Mouse (Mus musculus) urinary bladder, postnatal 36 days (tissue): ENCODE measurements around the gene Npc2.

Experiments used
- DNase-seq, 2 experiments: peaks; one replicate each; pipeline ENCODE4 v3.0.0; 2022; ENCODE audit warnings: low spot score in 2 of 2, mixed read lengths in 1 of 2

Npc2 gene

DNA sequence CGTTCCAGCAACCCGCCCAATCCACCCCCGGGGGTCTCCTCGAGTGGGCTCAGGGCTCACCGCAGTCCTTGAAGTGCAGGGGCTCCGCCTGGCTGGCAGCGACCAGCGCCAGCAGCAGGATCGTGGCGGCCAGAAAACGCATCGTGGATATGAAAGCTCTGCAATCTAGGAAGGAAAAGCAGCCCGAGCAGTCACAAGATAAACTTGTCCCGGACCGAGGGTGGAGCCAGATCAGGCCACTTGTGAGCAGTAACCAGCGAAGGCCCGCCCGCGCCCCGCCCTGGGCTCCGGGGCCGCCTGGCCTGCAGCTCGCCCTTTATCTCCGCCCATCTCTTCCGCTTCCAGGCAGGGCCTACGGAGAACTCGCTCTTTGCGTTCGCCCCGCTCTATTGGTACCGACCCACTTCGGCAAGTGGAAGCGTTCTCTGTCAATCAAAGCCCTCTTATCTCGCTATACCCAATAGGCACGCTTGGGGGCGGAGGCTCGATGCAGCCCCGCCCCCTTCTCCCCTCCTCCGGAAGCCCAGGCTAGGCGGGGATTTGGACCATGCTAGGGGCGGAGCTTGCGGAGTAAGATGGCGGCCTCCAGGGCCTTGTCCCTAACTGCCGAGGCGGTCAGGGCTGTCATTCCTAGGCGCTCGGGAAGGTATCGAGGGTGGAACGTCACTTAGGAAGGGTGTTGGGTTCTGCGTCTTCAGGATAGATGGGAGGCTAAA is at the start of gene Npc2, which contains the start of gene Isca2:
Npc2 (minus strand) TSS at position 427 of the 716 bp plus-strand sequence.
Isca2 (plus strand) TSS at position 526 of the 716 bp plus-strand sequence.
- peak; percentile 96 to 98 for DNase-seq

- no peak for DNase-seq
Observed at GRCm38 (mm10) chr12:84819236-84820168, 46.5 kb upstream of the Npc2 start.

- DNase-seq, result no peak
Observed at GRCm38 (mm10) chr12:84818496-84818895, 45.5 kb upstream of the Npc2 start.

GRCm38 (mm10) chr12:84814663-84815325 is 41.8 kb upstream of the Npc2 start:
- DNase-seq, result no peak

DNA sequence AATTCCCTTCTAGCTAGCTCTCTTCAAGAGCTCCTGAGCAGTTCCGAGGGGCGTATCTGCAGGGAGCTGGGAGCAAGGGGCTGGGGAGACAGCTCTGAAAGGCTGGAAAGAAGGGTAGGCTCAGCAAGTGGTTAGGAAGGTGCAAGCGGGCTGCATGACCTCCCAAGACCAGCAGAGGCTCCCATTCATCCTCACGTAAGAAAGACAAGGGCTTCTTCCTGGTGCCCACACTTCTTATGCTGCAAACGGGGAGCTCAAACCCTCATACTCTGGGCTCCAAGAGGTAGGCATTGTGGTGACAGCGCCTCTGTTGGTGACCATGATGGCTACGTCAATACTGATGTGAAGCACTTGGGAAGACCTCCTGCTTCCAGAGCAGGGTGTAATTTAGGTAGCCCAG is 40.8 kb upstream of the Npc2 start:
- DNase-seq, result no peak

- DNase-seq, result no peak
Observed at GRCm38 (mm10) chr12:84812004-84812403, 39.1 kb upstream of the Npc2 start.

- DNase-seq, result no peak
Observed at GRCm38 (mm10) chr12:84811510-84811909, 38.6 kb upstream of the Npc2 start.

GRCm38 (mm10) chr12:84810810-84811209 is 37.9 kb upstream of the Npc2 start:
- no peak for DNase-seq

DNA sequence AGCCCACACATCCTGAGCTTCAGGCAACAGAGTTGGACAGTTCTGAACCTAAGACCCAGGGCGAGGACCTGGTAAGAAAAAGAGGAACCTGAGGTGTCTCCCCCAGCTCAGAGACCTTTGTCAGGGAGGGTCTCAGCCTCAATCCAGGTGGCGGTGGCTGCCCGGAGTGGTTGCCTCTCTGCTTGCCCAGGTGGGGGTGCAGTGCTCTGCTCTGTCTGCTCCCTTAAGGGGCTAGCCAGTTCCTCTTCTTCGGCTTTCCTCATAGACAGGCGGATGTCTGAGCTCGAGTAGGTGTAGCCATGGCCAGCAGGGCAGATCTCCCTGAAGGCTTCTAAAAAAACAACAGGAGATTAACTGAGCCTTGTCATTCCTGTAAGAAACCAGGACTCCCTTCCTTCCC is 36.1 kb upstream of the Npc2 start:
- no peak for DNase-seq

GRCm38 (mm10) chr12:84807351-84807750 is 34.4 kb upstream of the Npc2 start:
- no peak for DNase-seq

DNA sequence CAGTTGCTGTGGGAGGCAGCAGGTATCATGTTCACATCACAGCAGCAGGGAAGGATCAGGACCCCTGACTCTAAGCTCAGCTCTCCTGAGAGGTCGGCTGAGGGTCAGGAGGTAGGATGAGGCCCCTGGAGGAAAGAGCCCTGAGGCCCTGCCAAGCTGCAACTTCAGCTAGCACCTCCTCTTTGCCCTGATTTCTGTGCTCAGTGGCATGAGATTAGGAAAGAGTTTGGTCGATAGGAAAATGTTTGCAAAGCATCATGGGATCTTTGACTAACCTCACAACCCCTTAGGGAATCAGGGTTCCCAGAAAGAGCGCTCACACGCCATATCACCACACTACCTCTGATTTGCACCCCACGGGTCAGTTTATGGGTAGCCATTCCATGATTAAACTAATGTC is 33.8 kb upstream of the Npc2 start:
- DNase-seq, result no peak

DNA sequence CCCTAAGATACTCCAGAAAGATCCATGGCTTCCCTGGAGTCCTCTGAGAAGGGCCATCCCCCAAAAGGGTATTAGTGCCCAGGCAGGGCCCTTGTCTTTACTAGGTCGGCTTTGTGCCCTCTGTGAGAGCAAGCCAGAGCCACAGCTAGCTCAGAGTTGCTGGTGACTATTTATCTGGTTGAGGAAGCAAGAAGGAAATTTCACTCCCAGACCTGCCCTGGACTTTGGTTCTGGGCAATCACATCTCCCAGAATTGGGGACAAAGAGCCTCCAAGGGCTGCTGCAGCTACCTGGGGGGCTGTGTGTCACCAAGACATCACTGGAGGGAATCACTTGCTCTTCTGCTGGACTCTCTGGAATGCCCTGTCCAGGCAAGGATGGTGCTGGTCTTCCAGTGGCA is 33.1 kb upstream of the Npc2 start:
- no peak for DNase-seq

- DNase-seq, result no peak
Observed at GRCm38 (mm10) chr12:84805228-84805842, 32.4 kb upstream of the Npc2 start.

DNA sequence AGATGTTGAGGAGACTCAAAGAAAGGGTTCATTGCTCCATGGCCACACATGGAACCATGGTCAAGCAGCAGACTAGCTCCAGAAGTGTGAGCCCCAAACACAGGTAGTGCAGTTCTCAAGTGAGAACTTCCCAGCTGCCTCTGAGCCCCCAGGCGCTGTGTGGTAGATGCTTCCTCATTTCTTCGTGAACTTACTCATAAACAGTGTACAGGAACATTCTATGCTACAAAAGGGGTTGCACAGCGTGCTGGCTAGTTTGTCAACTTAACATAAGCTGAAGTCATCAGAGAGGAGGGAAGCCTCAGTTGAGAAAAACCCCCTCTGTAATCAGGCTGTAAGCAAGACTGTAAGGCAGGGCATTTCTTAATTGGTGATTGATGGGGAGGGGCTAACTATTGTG is 29.7 kb upstream of the Npc2 start:
- no peak for DNase-seq

DNA sequence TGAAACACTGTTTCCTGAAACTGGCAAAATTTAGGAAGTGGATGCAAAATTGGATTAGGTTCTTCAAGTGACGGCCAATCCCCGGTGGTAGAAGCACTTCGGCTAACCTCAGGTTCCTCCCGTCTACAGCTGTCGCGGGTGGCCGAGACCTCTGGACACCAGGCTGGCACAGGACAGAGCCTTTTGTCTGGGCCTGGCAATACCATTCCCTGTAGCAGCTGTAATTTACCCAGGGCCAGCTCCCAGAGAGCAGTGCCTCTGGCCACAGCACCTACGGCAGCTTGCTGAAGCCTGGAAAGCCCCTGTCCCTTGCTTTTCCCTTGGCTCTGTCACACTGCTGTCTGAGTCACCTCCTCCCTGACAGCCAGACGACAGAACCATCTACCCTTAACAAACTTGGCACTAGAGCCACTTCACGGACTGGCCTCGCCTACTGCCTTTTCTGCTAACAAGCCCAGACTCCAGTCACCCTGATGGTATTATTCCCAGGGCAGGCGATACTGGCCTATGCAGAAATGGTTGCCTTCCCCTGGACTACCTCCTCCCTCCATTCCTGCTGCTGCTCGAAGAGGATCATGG is 28.7 kb upstream of the Npc2 start:
- DNase-seq, result no peak

- no peak for DNase-seq
Observed at GRCm38 (mm10) chr12:84800419-84800818, 27.5 kb upstream of the Npc2 start.

GRCm38 (mm10) chr12:84799086-84799485 is 26.1 kb upstream of the Npc2 start:
- no peak for DNase-seq

- no peak for DNase-seq
Observed at GRCm38 (mm10) chr12:84794647-84795046, 21.7 kb upstream of the Npc2 start.

DNA sequence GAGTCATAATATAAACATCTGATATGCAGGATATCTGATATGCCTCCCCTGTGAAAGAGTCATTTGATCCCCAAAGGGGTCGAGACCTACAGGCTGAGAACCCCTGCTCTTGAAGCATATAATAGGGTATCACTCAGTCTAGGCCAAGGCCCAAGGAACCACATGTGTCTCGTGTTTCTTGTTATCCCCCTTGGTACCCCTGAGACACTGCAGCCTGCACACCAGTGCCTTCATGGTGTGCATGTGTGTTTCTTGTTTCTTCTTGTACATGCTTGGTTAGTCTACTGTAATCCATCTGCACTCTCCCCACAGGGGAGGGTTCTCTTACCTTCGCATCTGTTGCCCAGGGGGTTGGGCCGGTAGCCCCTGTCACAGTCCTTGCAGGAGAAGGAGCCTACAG is 19.7 kb upstream of the Npc2 start:
- DNase-seq, result no peak

DNA sequence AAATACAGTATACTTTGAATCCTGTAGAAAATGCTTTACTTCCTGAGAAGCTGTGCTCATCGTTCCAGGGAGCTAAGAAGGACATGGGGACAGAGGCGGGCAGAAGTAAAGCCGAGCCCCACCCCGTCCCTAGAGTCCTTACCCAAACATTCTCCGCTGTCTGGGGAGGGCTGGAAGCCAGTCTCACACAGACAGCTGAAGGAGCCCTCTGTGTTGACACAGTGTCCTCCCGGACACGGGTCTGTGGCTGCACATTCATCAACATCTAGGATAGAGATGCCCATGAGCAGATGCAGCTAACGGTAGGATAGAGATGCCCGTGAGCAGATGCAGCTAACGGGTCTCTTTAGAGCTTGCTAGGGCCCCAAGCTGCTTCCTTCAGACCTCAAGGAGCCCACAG is 17.9 kb upstream of the Npc2 start:
- DNase-seq, result no peak

- DNase-seq, result no peak
Observed at GRCm38 (mm10) chr12:84786091-84786490, 13.1 kb upstream of the Npc2 start.
